Mouse (Mus musculus) embryonic facial prominence, embryonic 13.5 days (tissue): ENCODE results near the gene Megf9. TPM values are rescaled to one million over a fixed set of nuclear protein-coding genes. Genes with fewer than 3 reads are reported as not detected.
A peak's percentile ranks its signal among the peaks of the same experiment; 100 is the strongest.

ENCODE experiments used
- ATAC-seq: fragments of 200-750 bp; cut with Nextera tagmentation; 2 replicates; pipeline ENCODE4 v1.8.0; 2017; ENCODE audit warnings: low read depth; ENCODE audit not compliant: insufficient number of reproducible peaks, insufficient read depth, low FRiP score, low TSS enrichment
- H3K27ac ChIP-seq: fragments of 300-500 bp; sonication (generic); 2 replicates; pipeline ENCODE4 v1.5.1; 2015; ENCODE audit warnings: moderate library complexity, mild to moderate bottlenecking, inconsistent platforms
- H3K27me3 ChIP-seq: fragments of 300-500 bp; sonication (generic); 2 replicates; pipeline ENCODE4 v1.6.1; 2015; ENCODE audit warnings: mild to moderate bottlenecking, inconsistent platforms
- H3K36me3 ChIP-seq: fragments of 300-500 bp; sonication (generic); 2 replicates; pipeline ENCODE4 v1.6.1; 2015; ENCODE audit warnings: mild to moderate bottlenecking, inconsistent platforms
- H3K4me1 ChIP-seq: fragments of 300-500 bp; sonication (generic); 2 replicates; pipeline ENCODE4 v1.6.1; 2015; ENCODE audit warnings: inconsistent platforms
- H3K4me2 ChIP-seq: fragments of 300-500 bp; sonication (generic); 2 replicates; pipeline ENCODE4 v1.6.1; 2015; ENCODE audit warnings: moderate library complexity, mild to moderate bottlenecking, inconsistent platforms
- H3K4me3 ChIP-seq: fragments of 300-500 bp; sonication (generic); 2 replicates; pipeline ENCODE4 v1.5.1; 2015; ENCODE audit warnings: mild to moderate bottlenecking, inconsistent platforms
- H3K9ac ChIP-seq: fragments of 300-500 bp; sonication (generic); 2 replicates; pipeline ENCODE4 v1.6.1; 2015; ENCODE audit warnings: mild to moderate bottlenecking, inconsistent platforms
- H3K9me3 ChIP-seq: fragments of 300-500 bp; sonication (generic); 2 replicates; pipeline ENCODE4 v1.6.1; 2016; ENCODE audit warnings: inconsistent platforms
- WGBS: fragments of 180-500 bp; shearing (Covaris S2); methylation state at CpG from one replicate; pipeline ENCODE4 v1.1.7; 2015; ENCODE audit warnings: mixed read lengths; 5-methylcytosine and 5-hydroxymethylcytosine counted together
- polyA plus RNA-seq: library from polyadenylated mRNA; unstranded; fragments of >200 nt; fragmentation: Nextera tagmentation; extraction: Ambion mirVana; gene quantifications from 2 replicates; pipeline ENCODE4 v1.2.1, GENCODE M21; 2015

The Megf9 gene
- polyA plus RNA-seq, 1 experiment from 2014 or later: 13.0 TPM

DNA sequence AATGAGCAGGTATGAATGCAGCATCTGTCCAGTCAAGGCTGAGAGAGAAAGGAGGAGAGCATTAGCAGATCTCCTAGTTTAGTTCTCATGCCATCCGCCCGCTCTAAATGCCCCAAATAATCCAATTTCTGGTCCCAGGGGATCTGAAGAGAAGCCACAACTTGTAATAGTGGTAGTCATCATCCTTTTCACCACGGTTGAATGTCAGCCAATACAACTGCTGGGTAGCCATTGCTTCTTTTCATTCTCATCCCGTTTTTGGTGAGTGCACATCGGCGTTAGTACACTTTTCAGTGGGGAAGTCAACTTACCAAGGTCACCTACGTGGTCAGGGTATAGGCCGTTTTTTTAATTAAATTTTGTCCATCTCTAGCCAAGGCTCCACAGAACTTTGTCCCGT lies 125.3 kb downstream of the Megf9 start:
- Histone ChIP-seq H3K27me3 (no peaks in the 10 kb centered on the region), H3K9me3 (no peaks in the 10 kb centered on the region), H3K9ac (peak overlapping the region; percentile 88), H3K4me2 (peak overlapping the region; percentile 68), H3K4me3 (peak overlapping the region; percentile 85), H3K27ac (no peak overlapping the region), H3K36me3 (0 out of 2 replicates have a peak, but pooled peaks cover 8% of the 10 kb centered on the region), H3K4me1 (peaks cover 46% of the 10 kb centered on the region)
- WGBS: 13% methylated on average over 9 of the region's 9 CpGs
- no peak for ATAC-seq

DNA sequence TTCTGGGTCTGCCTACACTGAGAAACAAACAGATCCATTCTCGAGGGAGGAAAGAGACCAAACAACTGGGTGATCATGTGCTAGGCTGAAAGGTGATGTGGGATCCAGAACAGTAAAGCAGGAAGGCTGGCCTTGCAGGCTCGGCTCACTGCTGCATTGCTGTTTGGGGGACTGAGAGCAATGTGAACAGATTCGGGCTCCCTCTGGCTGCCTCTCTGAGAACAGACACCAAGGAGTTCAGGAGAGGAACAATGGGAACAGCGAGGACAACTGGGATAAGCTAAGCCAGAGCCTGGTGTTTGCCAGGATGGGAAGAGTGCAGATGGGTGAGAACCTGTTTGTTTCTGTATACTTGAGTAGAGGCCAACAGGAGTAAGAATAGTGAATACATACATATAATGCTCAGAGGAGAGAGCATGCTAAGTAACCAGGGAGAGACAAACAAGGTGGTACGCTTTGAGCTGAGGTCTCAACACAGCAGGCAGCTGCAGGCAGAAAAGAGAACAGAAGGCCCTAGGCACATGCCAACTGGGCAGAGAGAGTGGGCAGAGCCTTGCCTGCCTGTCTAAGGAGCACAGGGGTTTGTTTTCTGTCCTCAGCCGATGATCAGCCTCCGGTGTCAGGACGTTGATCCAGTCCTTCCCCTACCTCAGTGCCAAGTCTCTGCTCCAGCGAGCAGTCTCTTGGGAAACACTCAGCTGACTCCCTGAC lies 132.5 kb downstream of the Megf9 start:
- no peak overlapping the region for H3K4me2 ChIP-seq
- H3K4me1 ChIP-seq: peaks cover 5% of the 10 kb centered on the region; the same call in 1 of the 2 replicates
- no peak for ATAC-seq
- no peaks in the 10 kb centered on the region for H3K9me3 ChIP-seq
- peaks cover 56% of the 10 kb centered on the region for H3K36me3 ChIP-seq
- H3K27me3 ChIP-seq: no peaks in the 10 kb centered on the region
- H3K9ac ChIP-seq: no peak overlapping the region
- H3K27ac ChIP-seq: no peak overlapping the region
- no peak overlapping the region for H3K4me3 ChIP-seq
- WGBS: 76% methylated on average over 9 of the region's 9 CpGs

DNA sequence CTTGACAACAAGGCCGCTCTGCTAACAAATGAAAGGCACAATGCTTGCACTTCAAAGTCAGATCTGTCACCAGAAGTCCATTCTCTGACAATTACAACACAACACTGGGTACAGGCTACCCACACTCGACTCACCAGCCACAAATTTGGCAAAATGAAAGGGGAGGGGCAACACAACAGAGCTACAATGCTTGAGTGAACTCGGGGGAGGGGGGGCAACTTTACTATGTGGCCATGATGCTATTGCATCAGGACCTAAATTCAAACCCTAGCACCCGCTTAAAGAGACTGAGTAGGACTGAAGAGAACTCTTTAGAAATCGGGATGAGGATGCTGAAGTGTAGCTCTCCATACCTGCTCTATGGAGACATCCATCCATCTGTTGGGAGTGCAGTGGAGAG lies 135.3 kb downstream of the Megf9 start:
- no peak for ATAC-seq
- H3K36me3 ChIP-seq: peaks cover 52% of the 10 kb centered on the region

GRCm38 (mm10) chr4:70399074-70399473 lies 135.7 kb downstream of the Megf9 start:
- no peak overlapping the region for H3K4me3 ChIP-seq
- no peak overlapping the region for H3K4me2 ChIP-seq
- H3K27me3 ChIP-seq: no peaks in the 10 kb centered on the region
- H3K9me3 ChIP-seq: no peaks in the 10 kb centered on the region
- no peak overlapping the region for H3K9ac ChIP-seq
- H3K4me1 ChIP-seq: no peaks in the 10 kb centered on the region
- no peak for ATAC-seq
- peaks cover 52% of the 10 kb centered on the region for H3K36me3 ChIP-seq
- no peak overlapping the region for H3K27ac ChIP-seq
- WGBS: 88% methylated on average over 2 of the region's 2 CpGs

More for the DNA sequence above, 135.3 kb downstream of the Megf9 start:
- Histone ChIP-seq H3K4me2 (no peak overlapping the region), H3K27me3 (no peaks in the 10 kb centered on the region), H3K4me1 (no peaks in the 10 kb centered on the region), H3K9me3 (no peaks in the 10 kb centered on the region), H3K4me3 (no peak overlapping the region), H3K27ac (no peak overlapping the region), H3K9ac (no peak overlapping the region)
- WGBS: 92% methylated on average over 5 of the region's 5 CpGs

- Histone ChIP-seq H3K9ac (no peak overlapping the region), H3K27me3 (no peaks in the 10 kb centered on the region), H3K4me3 (no peak overlapping the region), H3K4me2 (no peak overlapping the region), H3K9me3 (no peaks in the 10 kb centered on the region), H3K36me3 (peaks cover 55% of the 10 kb centered on the region), H3K27ac (no peak overlapping the region), H3K4me1 (no peaks in the 10 kb centered on the region)
- WGBS: 71% methylated on average over 4 of the region's 4 CpGs
- ATAC-seq: no peak
These were observed 136.7 kb downstream of the Megf9 start for GRCm38 (mm10) chr4:70398088-70398487.

DNA sequence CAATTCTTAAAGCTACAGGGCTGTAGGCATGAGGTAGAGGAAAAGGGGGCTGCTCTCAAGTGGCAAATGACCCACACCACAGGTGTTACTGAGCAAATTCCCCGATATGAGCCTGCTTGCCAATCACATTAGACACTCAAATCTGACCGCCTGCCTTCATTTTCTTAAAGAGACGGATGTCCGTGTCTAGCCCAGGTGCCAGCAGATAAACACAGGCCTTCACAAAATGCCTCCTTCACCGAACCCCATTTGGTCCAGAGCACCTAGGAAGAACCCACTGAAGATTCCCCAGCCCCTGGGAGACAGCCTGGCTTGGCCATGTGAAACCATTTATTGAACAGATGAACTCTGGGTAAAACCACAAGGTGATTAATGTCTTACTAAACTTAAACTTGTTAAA lies 138.1 kb downstream of the Megf9 start:
- Histone ChIP-seq H3K9me3 (no peaks in the 10 kb centered on the region), H3K4me3 (no peak overlapping the region), H3K27me3 (no peaks in the 10 kb centered on the region), H3K9ac (no peak overlapping the region), H3K27ac (no peak overlapping the region), H3K4me2 (no peak overlapping the region), H3K36me3 (peaks cover 48% of the 10 kb centered on the region), H3K4me1 (no peaks in the 10 kb centered on the region)
- ATAC-seq: no peak
- WGBS: 92% methylated on average over 5 of the region's 5 CpGs

GRCm38 (mm10) chr4:70394736-70395135 lies 140.1 kb downstream of the Megf9 start:
- Histone ChIP-seq H3K4me3 (no peak overlapping the region), H3K4me2 (no peak overlapping the region), H3K4me1 (no peaks in the 10 kb centered on the region; the same call in 1 of the 2 replicates), H3K9me3 (no peaks in the 10 kb centered on the region), H3K27me3 (no peaks in the 10 kb centered on the region), H3K27ac (no peak overlapping the region), H3K36me3 (peaks cover 34% of the 10 kb centered on the region), H3K9ac (no peak overlapping the region)
- 94% methylated on average over 2 of the region's 2 CpGs for WGBS
- ATAC-seq: no peak

- Histone ChIP-seq H3K36me3 (peaks cover 24% of the 10 kb centered on the region), H3K4me2 (no peak overlapping the region), H3K27me3 (no peaks in the 10 kb centered on the region), H3K27ac (no peak overlapping the region; the same call in 1 of the 2 replicates), H3K4me3 (no peak overlapping the region), H3K4me1 (no peaks in the 10 kb centered on the region; the same call in 1 of the 2 replicates), H3K9ac (no peak overlapping the region), H3K9me3 (no peaks in the 10 kb centered on the region)
- no peak for ATAC-seq
- WGBS: 87% methylated on average over 11 of the region's 11 CpGs
These were observed 142.9 kb downstream of the Megf9 start for GRCm38 (mm10) chr4:70391760-70392372.

GRCm38 (mm10) chr4:70391073-70391472 lies 143.7 kb downstream of the Megf9 start:
- no peaks in the 10 kb centered on the region; the same call in 1 of the 2 replicates for H3K4me1 ChIP-seq
- no peak for ATAC-seq
- no peaks in the 10 kb centered on the region for H3K27me3 ChIP-seq
- 78% methylated on average over 9 of the region's 9 CpGs for WGBS
- no peak overlapping the region for H3K4me3 ChIP-seq
- peaks cover 21% of the 10 kb centered on the region for H3K36me3 ChIP-seq
- no peak overlapping the region for H3K9ac ChIP-seq
- peak overlapping the region; percentile 28; the same call in 1 of the 2 replicates for H3K27ac ChIP-seq
- H3K4me2 ChIP-seq: no peak overlapping the region
- no peaks in the 10 kb centered on the region for H3K9me3 ChIP-seq

- no peak overlapping the region for H3K4me3 ChIP-seq
- H3K9ac ChIP-seq: no peak overlapping the region
- WGBS: 89% methylated on average over 5 of the region's 5 CpGs
- H3K27me3 ChIP-seq: no peaks in the 10 kb centered on the region
- no peak for ATAC-seq
- peaks cover 7% of the 10 kb centered on the region for H3K36me3 ChIP-seq
- H3K27ac ChIP-seq: no peak overlapping the region
- no peaks in the 10 kb centered on the region for H3K9me3 ChIP-seq
- H3K4me2 ChIP-seq: no peak overlapping the region
- no peaks in the 10 kb centered on the region; the same call in 1 of the 2 replicates for H3K4me1 ChIP-seq
These were observed 148.6 kb downstream of the Megf9 start for GRCm38 (mm10) chr4:70386206-70386605.

DNA sequence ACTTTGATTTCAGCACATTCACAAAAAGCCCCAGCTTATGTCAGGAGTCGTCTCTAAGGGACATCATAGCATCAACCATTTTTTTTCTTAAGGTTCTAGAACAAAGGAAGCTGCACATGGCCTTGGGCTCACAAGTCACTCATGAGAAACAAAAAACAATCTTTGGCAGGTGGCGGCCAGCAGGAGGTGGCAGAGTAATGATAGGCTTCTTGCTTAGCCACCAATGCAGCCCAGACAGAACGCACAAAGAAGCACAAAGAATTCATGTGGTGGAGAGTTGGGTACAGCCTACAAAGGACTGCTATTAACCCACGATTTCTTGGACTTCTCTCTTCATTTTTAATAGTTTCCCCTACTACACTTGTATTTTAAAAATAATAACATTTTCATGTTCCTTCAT lies 157.4 kb downstream of the Megf9 start:
- 64% methylated on average over 4 of the region's 4 CpGs for WGBS
- H3K27ac ChIP-seq: no peak overlapping the region
- no peak overlapping the region for H3K4me2 ChIP-seq
- H3K9me3 ChIP-seq: no peaks in the 10 kb centered on the region
- no peaks in the 10 kb centered on the region for H3K4me1 ChIP-seq
- no peak overlapping the region for H3K4me3 ChIP-seq
- H3K9ac ChIP-seq: no peak overlapping the region
- no peak for ATAC-seq
- H3K36me3 ChIP-seq: peaks cover 29% of the 10 kb centered on the region
- no peaks in the 10 kb centered on the region for H3K27me3 ChIP-seq
